Mouse (Mus musculus) myocyte (in vitro differentiated cells): ENCODE data around the gene Saysd1. TPM values are rescaled to one million over a fixed set of nuclear protein-coding genes. Genes with fewer than 3 reads are reported as not detected.
A peak's percentile ranks its signal among the peaks of the same experiment; 100 is the strongest.

Source experiments
- H3K27me3 ChIP-seq: one replicate; pipeline ENCODE4 v1.6.1; 2011; ENCODE audit not compliant: control insufficient read depth, insufficient read depth, insufficient read length
- H3K36me3 ChIP-seq: one replicate; pipeline ENCODE4 v1.6.1; 2011; ENCODE audit not compliant: control insufficient read depth, insufficient read depth
- H3K4me2 ChIP-seq: one replicate; pipeline ENCODE4 v1.6.1; 2011; ENCODE audit warnings: low read depth, control low read depth
- H3K4me3 ChIP-seq: one replicate; pipeline ENCODE4 v1.5.1; 2011; ENCODE audit warnings: mild to moderate bottlenecking, control low read depth, moderate library complexity
- H3K79me2 ChIP-seq: one replicate; pipeline ENCODE4 v1.6.1; 2011; ENCODE audit not compliant: control insufficient read depth, insufficient read depth
- H3ac ChIP-seq: one replicate; pipeline ENCODE4 v1.6.1; 2011; ENCODE audit not compliant: control insufficient read depth, insufficient read length
- CEBPB ChIP-seq: IDR thresholded peaks from 2 replicates; pipeline ENCODE4 v1.6.1; 2011; ENCODE audit warnings: mild to moderate bottlenecking, moderate library complexity; ENCODE audit not compliant: poor library complexity, insufficient read depth, severe bottlenecking
- E2F4 ChIP-seq: IDR thresholded peaks from one replicate; pipeline ENCODE4 v1.6.1; 2011; ENCODE audit warnings: mild to moderate bottlenecking, control low read depth, moderate library complexity; ENCODE audit not compliant: insufficient read depth
- MAX ChIP-seq: IDR thresholded peaks from one replicate; pipeline ENCODE4 v1.6.1; 2011; ENCODE audit warnings: low read depth, mild to moderate bottlenecking, control low read depth
- MYOD1 ChIP-seq, 3 experiments: IDR thresholded peaks; one replicate each; pipeline ENCODE4 v1.6.1; 2011; ENCODE audit warnings: control low read depth in 2 of 3, low read depth in 2 of 3, mild to moderate bottlenecking in 2 of 3, moderate library complexity in 1 of 3; ENCODE audit not compliant: insufficient read length in 2 of 3, control insufficient read depth in 1 of 3
- MYOG ChIP-seq, 3 experiments: IDR thresholded peaks; one replicate each; pipeline ENCODE4 v1.6.1; 2011; ENCODE audit warnings: control low read depth in 2 of 3, low read depth in 2 of 3, mild to moderate bottlenecking in 2 of 3; ENCODE audit not compliant: insufficient read length in 2 of 3, control insufficient read depth in 1 of 3, insufficient read depth in 1 of 3
- POLR2A ChIP-seq: IDR thresholded peaks from one replicate; pipeline ENCODE4 v1.6.1; 2011; ENCODE audit warnings: low read depth, mild to moderate bottlenecking, control low read depth, moderate library complexity; ENCODE audit not compliant: insufficient read length
- POLR2AphosphoS2 ChIP-seq: IDR thresholded peaks from one replicate; pipeline ENCODE4 v1.6.1; 2011; ENCODE audit warnings: low read depth, control low read depth; ENCODE audit not compliant: insufficient read length
- REST ChIP-seq: IDR thresholded peaks from one replicate; pipeline ENCODE4 v1.6.1; 2011; ENCODE audit warnings: mild to moderate bottlenecking, control low read depth, moderate library complexity; ENCODE audit not compliant: insufficient read depth, insufficient read length
- SRF ChIP-seq: IDR thresholded peaks from one replicate; pipeline ENCODE4 v1.6.1; 2011; ENCODE audit warnings: low read depth; ENCODE audit not compliant: control insufficient read depth, insufficient read length
- TCF12 ChIP-seq: IDR thresholded peaks from one replicate; pipeline ENCODE4 v1.6.1; 2011; ENCODE audit warnings: mild to moderate bottlenecking, control low read depth; ENCODE audit not compliant: poor library complexity, insufficient read depth, severe bottlenecking
- TCF3 ChIP-seq: IDR thresholded peaks from one replicate; pipeline ENCODE4 v1.6.1; 2011; ENCODE audit warnings: low read depth, control low read depth; ENCODE audit not compliant: insufficient read length
- USF1 ChIP-seq: IDR thresholded peaks from one replicate; pipeline ENCODE4 v1.6.1; 2011; ENCODE audit warnings: low read depth, mild to moderate bottlenecking, control low read depth, moderate library complexity
- polyA plus RNA-seq: library from polyadenylated mRNA; unstranded; fragments of >200 nt; fragmentation: generic; extraction: Trizol; gene quantifications from one replicate; pipeline ENCODE4 v1.2.1, GENCODE M21; 2012; ENCODE audit warnings: missing spikeins

The Saysd1 gene
- polyA plus RNA-seq, 1 experiment, result 10.5 TPM

DNA sequence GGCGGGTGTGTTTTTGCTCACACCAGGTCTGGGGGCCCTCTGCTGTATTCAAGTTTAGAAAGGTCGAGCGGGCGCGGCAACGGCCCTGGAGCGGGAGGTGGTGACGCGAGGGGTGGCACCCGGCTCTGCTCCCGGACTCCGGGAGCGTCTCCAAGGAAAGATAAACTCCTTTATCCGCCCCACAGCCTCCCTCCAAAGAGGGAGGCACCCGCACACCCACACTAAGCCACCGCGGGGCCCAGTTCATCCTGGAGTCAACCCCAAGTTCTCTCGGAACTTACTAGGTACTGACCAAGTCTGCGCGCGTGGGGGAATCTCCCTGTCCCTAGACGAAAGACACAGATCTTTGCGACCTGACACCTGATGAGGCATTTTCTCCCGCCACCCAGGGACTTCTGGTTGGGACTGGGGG is 42.4 kb upstream of the Saysd1 start:
- H3K36me3 ChIP-seq, result no peaks in the 10 kb centered on the region
- H3K4me3 ChIP-seq, result peak overlapping the region; percentile 75
- TF ChIP-seq POLR2A, result no peak
- TF ChIP-seq MAX, result no peak
- TF ChIP-seq SRF, result no peak
- no peak for TF ChIP-seq POLR2AphosphoS2
- no peak for TF ChIP-seq TCF12
- no peak for TF ChIP-seq REST
- no peak for TF ChIP-seq USF1
- TF ChIP-seq MYOD1 (IDR thresholded peaks at IDR 0.05; ENCODE audit: control insufficient read depth in 1 of 3, insufficient read length in 2 of 3, low read depth in 2 of 3), result no peak
- no peak for TF ChIP-seq TCF3
- TF ChIP-seq CEBPB, result no peak
- TF ChIP-seq E2F4, result no peak
- no peak for TF ChIP-seq MYOG (IDR thresholded peaks at IDR 0.05; ENCODE audit: control insufficient read depth in 1 of 3, insufficient read depth in 1 of 3, insufficient read length in 2 of 3, low read depth in 2 of 3)
- H3K27me3 ChIP-seq, result no peaks in the 10 kb centered on the region
- peaks cover 42% of the 10 kb centered on the region for H3K79me2 ChIP-seq
- peak overlapping the region; percentile 99 for H3K4me2 ChIP-seq
- H3ac ChIP-seq, result peak overlapping the region; percentile 48

DNA sequence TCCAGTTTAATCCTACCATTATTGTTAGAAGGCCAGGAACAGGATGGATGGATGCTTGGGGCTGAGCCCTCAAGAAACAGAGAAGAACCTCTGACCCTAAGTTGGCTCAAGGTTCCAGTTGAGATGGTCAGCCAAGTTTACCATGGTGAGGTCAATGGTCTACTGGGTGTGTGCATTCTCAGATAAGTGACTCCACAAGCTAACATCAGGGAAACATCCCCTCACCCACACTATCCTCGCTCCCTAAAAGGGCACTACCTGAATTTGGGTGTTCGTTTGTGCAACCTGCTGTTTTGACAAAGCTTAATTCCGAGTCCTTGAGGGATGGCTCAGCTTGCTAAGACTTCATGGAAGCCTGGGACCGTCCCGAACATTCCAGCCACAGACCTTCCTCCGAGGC is 42.0 kb upstream of the Saysd1 start:
- Histone ChIP-seq H3K4me2 (peak overlapping the region; percentile 99), H3K27me3 (no peaks in the 10 kb centered on the region), H3K4me3 (peak overlapping the region; percentile 75), H3K36me3 (no peaks in the 10 kb centered on the region), H3ac (peak overlapping the region; percentile 48), H3K79me2 (peaks cover 47% of the 10 kb centered on the region)
- TF ChIP-seq TCF3 (no peak), MYOG (IDR thresholded peaks at IDR 0.05; ENCODE audit: control insufficient read depth in 1 of 3, insufficient read depth in 1 of 3, insufficient read length in 2 of 3, low read depth in 2 of 3) (no peak), USF1 (no peak), CEBPB (no peak), MYOD1 (IDR thresholded peaks at IDR 0.05; ENCODE audit: control insufficient read depth in 1 of 3, insufficient read length in 2 of 3, low read depth in 2 of 3) (no peak), MAX (no peak), POLR2A (no peak), SRF (no peak), POLR2AphosphoS2 (no peak), TCF12 (no peak), REST (no peak), E2F4 (no peak)

DNA sequence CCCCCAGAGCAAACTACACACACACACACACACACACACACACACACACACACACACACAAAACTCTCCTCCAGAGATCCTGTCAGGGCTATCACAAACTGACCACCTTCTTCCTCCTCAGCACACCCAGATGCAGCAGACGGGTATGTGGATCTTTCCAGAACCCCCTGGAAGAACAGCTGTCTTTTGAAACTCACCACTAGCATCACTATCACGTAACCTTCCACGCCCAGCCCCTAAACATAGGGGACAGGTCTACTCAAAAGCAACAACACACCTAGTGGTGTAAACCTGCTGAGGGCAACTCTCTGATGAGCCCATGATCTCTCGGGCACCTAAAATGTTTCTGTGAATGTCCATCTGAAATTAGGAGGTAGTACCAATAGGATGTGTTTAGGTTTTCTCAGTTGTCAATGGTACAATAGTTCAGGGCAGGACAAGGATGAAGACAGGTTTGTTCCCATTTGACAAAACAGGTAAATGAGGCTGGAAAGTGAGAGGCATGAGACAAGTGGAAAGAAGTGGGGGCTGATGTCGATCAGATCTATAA is 41.5 kb upstream of the Saysd1 start:
- Histone ChIP-seq H3K79me2 (peaks cover 52% of the 10 kb centered on the region), H3K4me3 (peak overlapping the region; percentile 75), H3K36me3 (no peaks in the 10 kb centered on the region), H3K4me2 (peak overlapping the region; percentile 99), H3ac (no peak overlapping the region), H3K27me3 (no peaks in the 10 kb centered on the region)
- TF ChIP-seq REST, result no peak
- no peak for TF ChIP-seq TCF12
- TF ChIP-seq MYOG (IDR thresholded peaks at IDR 0.05; ENCODE audit: control insufficient read depth in 1 of 3, insufficient read depth in 1 of 3, insufficient read length in 2 of 3, low read depth in 2 of 3), result no peak
- no peak for TF ChIP-seq SRF
- TF ChIP-seq MYOD1 (IDR thresholded peaks at IDR 0.05; ENCODE audit: control insufficient read depth in 1 of 3, insufficient read length in 2 of 3, low read depth in 2 of 3), result no peak
- TF ChIP-seq USF1, result no peak
- no peak for TF ChIP-seq POLR2AphosphoS2
- TF ChIP-seq MAX, result no peak
- TF ChIP-seq E2F4, result no peak
- TF ChIP-seq TCF3, result no peak

DNA sequence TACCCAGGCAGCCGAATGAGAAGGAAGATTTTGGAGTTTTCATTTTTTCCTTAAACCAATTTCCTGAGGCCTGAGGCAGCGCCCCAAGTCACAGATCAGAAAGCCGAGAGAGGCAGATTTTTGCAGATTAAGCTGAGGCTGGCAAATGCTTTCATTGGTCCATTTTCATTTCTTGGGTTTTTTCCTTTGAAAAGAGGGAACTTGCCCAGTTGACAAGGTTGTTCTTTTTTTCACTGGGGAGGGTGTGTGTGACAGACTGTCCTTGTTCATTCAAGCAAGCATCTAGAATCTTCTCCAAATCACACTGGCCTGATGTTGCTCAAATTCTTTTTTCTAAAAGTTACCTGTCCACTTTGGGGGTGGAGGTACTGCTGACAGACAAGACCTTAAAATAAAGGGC is 40.7 kb upstream of the Saysd1 start:
- peak overlapping the region; percentile 99 for H3K4me2 ChIP-seq
- no peaks in the 10 kb centered on the region for H3K36me3 ChIP-seq
- TF ChIP-seq USF1, result no peak
- TF ChIP-seq POLR2A, result no peak
- TF ChIP-seq REST, result no peak
- no peak for TF ChIP-seq CEBPB
- no peak for TF ChIP-seq TCF3
- no peak for TF ChIP-seq E2F4
- TF ChIP-seq TCF12, result no peak
- no peak for TF ChIP-seq POLR2AphosphoS2
- no peak for TF ChIP-seq MYOG (IDR thresholded peaks at IDR 0.05; ENCODE audit: control insufficient read depth in 1 of 3, insufficient read depth in 1 of 3, insufficient read length in 2 of 3, low read depth in 2 of 3)
- TF ChIP-seq SRF, result no peak
- no peak for TF ChIP-seq MAX
- TF ChIP-seq MYOD1 (IDR thresholded peaks at IDR 0.05; ENCODE audit: control insufficient read depth in 1 of 3, insufficient read length in 2 of 3, low read depth in 2 of 3), result no peak
- H3K79me2 ChIP-seq, result peaks cover 54% of the 10 kb centered on the region
- peak overlapping the region; percentile 75 for H3K4me3 ChIP-seq
- H3K27me3 ChIP-seq, result no peaks in the 10 kb centered on the region
- no peak overlapping the region for H3ac ChIP-seq

GRCm38 (mm10) chr14:20178593-20178992 is 40.3 kb upstream of the Saysd1 start:
- H3K27me3 ChIP-seq, result no peaks in the 10 kb centered on the region
- no peak overlapping the region for H3K4me3 ChIP-seq
- peaks cover 59% of the 10 kb centered on the region for H3K79me2 ChIP-seq
- no peak overlapping the region for H3ac ChIP-seq
- no peak for TF ChIP-seq MYOD1 (IDR thresholded peaks at IDR 0.05; ENCODE audit: control insufficient read depth in 1 of 3, insufficient read length in 2 of 3, low read depth in 2 of 3)
- no peak for TF ChIP-seq CEBPB
- TF ChIP-seq TCF3, result no peak
- no peak for TF ChIP-seq MYOG (IDR thresholded peaks at IDR 0.05; ENCODE audit: control insufficient read depth in 1 of 3, insufficient read depth in 1 of 3, insufficient read length in 2 of 3, low read depth in 2 of 3)
- no peak for TF ChIP-seq SRF
- TF ChIP-seq USF1, result no peak
- no peaks in the 10 kb centered on the region for H3K36me3 ChIP-seq
- H3K4me2 ChIP-seq, result peak overlapping the region; percentile 15
